Mouse (Mus musculus): ENCODE data around the gene Slc44a5. TPM values are rescaled to one million over a fixed set of nuclear protein-coding genes. Genes with fewer than 3 reads are reported as not detected.
"Not testable (repeated sequence)": the region's sequence is repeated elsewhere in the genome, so short reads cannot be mapped to it uniquely, and the experiment has no call there.

Slc44a5 gene
- polyA plus RNA-seq, 1 experiment: 3.7 TPM

DNA sequence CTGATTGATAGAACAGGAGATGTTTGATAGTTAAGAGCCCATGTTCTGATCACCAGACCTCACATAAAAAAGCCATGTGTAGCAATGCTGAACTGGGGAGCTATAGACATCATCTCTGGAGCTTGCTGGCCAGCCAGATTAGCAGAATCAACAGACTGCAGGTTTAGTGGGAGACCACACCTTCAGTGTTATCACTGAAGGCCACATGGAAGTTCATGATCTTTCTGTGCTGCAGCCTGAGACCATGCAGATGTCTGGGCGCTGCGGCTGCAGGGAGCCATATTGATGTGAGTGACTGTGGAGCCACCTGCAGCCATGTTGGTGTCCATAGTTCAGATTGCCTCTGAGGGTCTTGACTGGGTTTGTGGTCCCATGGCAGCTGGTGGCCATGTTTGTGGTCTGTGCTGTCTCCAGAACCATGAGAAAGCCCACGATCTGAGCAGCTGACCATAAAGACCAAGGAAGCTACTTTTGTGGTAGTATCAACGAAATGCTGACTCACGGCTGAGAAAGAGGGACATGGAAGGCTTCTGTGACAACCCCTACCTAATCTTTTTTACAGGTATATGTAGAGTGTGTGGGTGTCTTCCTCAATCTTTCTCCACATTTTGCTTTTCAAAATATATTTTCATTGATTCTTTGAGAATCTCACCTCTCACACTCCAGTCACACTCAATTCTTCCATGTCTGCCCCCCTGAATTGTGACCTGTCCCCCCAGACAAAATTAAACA lies 26.7 kb downstream of the Slc44a5 start:
- Histone ChIP-seq H3K27ac (ENCODE audit: control insufficient read depth, insufficient read depth, low read depth, low read length) (no peak overlapping the region), H3K27me3 (ENCODE audit: control insufficient read depth, insufficient read depth, low read length) (no peaks in the 10 kb centered on the region), H3K4me1 (ENCODE audit: control insufficient read depth, insufficient read depth, low read length) (no peaks in the 10 kb centered on the region), H3K4me3 (ENCODE audit: control insufficient read depth, low read depth, low read length) (peak overlapping the region; percentile 70), H3K36me3 (ENCODE audit: control insufficient read depth, insufficient read depth, low read length) (no peaks in the 10 kb centered on the region)
- TF ChIP-seq POLR2A (IDR thresholded peaks at IDR 0.05; ENCODE audit: control insufficient read depth, low read depth, low read length): no peak
- no peak for TF ChIP-seq CTCF (IDR thresholded peaks at IDR 0.05; ENCODE audit: control insufficient read depth, insufficient read depth, insufficient replicate concordance, low read depth, low read length)

DNA sequence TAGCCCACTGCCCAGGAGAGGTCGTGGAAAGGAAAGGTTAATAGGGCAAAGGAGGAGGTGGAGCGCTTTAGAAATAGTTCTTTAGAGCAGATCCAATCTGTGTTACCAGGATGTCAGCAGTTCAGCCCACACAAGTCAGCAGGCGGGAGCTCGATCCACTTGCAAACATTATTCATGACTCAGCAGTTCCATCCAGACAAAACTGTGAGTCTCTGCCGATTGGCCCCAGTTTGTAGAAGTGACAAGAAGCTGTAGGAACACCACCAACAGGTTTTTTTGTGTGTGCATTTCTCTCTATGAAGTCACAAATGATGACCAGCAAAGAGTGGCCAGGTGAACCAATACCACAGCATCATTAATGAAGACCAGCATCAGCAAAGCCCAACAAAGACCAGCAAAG lies 28.1 kb downstream of the Slc44a5 start:
- Histone ChIP-seq H3K4me1 (ENCODE audit: control insufficient read depth, insufficient read depth, low read length) (no peaks in the 10 kb centered on the region), H3K27me3 (ENCODE audit: control insufficient read depth, insufficient read depth, low read length) (no peaks in the 10 kb centered on the region), H3K4me3 (ENCODE audit: control insufficient read depth, low read depth, low read length) (peak overlapping the region; percentile 76), H3K36me3 (ENCODE audit: control insufficient read depth, insufficient read depth, low read length) (no peaks in the 10 kb centered on the region), H3K27ac (ENCODE audit: control insufficient read depth, insufficient read depth, low read depth, low read length) (no peak overlapping the region)
- TF ChIP-seq CTCF (IDR thresholded peaks at IDR 0.05; ENCODE audit: control insufficient read depth, insufficient read depth, insufficient replicate concordance, low read depth, low read length) (no peak), POLR2A (IDR thresholded peaks at IDR 0.05; ENCODE audit: control insufficient read depth, low read depth, low read length) (no peak)

DNA sequence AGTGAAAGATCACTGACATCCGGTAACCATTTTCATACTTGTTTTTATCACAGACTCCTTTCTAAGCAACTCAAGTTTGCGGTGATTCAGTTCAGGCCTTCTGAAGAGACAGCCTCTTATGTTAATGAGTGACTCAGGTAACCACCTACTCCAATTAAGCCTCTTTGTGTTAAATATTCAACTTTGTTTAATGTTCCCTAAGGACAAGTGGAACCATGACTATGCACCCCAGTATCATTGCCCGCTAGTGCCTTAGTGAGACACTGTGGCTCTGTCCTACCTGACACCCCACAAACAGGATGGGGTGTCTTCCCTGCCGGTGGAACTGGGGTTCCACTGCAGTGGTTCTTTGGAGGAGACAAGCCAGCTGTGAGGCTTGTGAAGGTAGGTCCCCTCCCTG lies 73.6 kb downstream of the Slc44a5 start:
- TF ChIP-seq CTCF (IDR thresholded peaks at IDR 0.05; ENCODE audit: control insufficient read depth, insufficient read depth, insufficient replicate concordance, low read depth, low read length) (no peak), POLR2A (IDR thresholded peaks at IDR 0.05; ENCODE audit: control insufficient read depth, low read depth, low read length) (no peak)
- no peaks in the 10 kb centered on the region; the same call in 1 of the 2 replicates for H3K4me1 ChIP-seq (ENCODE audit: control insufficient read depth, insufficient read depth, low read length)
- no peak overlapping the region for H3K27ac ChIP-seq (ENCODE audit: control insufficient read depth, insufficient read depth, low read depth, low read length)
- no peaks in the 10 kb centered on the region for H3K27me3 ChIP-seq (ENCODE audit: control insufficient read depth, insufficient read depth, low read length)
- no peaks in the 10 kb centered on the region for H3K36me3 ChIP-seq (ENCODE audit: control insufficient read depth, insufficient read depth, low read length)
- H3K4me3 ChIP-seq (ENCODE audit: control insufficient read depth, low read depth, low read length): no peak overlapping the region

DNA sequence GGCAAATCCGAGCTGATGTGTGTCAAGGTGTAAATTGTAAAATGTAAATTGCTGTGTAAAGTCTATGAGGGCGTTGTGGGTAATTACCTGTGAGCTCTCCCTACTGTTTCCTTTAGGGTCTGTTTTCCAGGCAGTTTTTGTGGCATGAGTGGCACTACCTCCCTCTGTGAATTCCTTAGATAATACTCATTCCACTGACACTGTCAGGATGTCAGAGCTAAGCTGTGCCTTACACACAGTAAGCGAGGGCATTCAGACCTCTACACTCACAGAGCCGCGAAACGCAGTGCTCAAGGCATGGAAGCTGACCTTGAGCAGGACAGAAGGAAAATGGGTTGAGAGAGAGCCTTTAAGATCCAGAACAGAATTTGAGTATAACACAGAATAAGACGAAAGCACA lies 80.1 kb downstream of the Slc44a5 start:
- TF ChIP-seq POLR2A (IDR thresholded peaks at IDR 0.05; ENCODE audit: control insufficient read depth, low read depth, low read length) (no peak), CTCF (IDR thresholded peaks at IDR 0.05; ENCODE audit: control insufficient read depth, insufficient read depth, insufficient replicate concordance, low read depth, low read length) (no peak)

DNA sequence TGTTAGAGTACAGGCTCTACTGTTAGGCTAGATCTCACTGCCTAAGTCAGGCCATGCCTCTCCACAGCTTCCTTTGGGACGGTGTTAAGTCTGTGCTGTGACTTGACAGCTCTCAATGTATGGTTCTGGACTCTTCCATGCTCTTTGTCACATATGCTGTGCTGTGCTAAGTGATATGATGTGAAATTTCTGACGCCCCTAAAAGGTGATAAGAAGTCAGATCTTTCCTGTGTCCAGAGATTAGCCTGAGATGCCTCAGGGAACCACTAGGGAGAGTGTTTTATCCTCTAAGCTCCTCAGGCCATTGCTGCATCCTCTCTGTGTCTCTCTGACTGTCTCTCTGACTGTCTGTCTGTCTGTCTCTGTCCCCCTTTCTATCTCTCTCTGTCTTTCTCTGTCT lies 84.2 kb downstream of the Slc44a5 start:
- TF ChIP-seq POLR2A (IDR thresholded peaks at IDR 0.05; ENCODE audit: control insufficient read depth, low read depth, low read length): no peak
- no peaks in the 10 kb centered on the region for H3K27me3 ChIP-seq (ENCODE audit: control insufficient read depth, insufficient read depth, low read length)
- H3K4me1 ChIP-seq (ENCODE audit: control insufficient read depth, insufficient read depth, low read length): no peaks in the 10 kb centered on the region
- no peak overlapping the region for H3K27ac ChIP-seq (ENCODE audit: control insufficient read depth, insufficient read depth, low read depth, low read length)
- H3K36me3 ChIP-seq (ENCODE audit: control insufficient read depth, insufficient read depth, low read length): no peaks in the 10 kb centered on the region
- H3K4me3 ChIP-seq (ENCODE audit: control insufficient read depth, low read depth, low read length): no peak overlapping the region

More for the DNA sequence above, 80.1 kb downstream of the Slc44a5 start:
- Histone ChIP-seq H3K4me1 (ENCODE audit: control insufficient read depth, insufficient read depth, low read length) (no peaks in the 10 kb centered on the region), H3K27ac (ENCODE audit: control insufficient read depth, insufficient read depth, low read depth, low read length) (no peak overlapping the region), H3K36me3 (ENCODE audit: control insufficient read depth, insufficient read depth, low read length) (no peaks in the 10 kb centered on the region), H3K27me3 (ENCODE audit: control insufficient read depth, insufficient read depth, low read length) (no peaks in the 10 kb centered on the region), H3K4me3 (ENCODE audit: control insufficient read depth, low read depth, low read length) (no peak overlapping the region)

GRCm38 (mm10) chr3:154058200-154058599 lies 85.0 kb downstream of the Slc44a5 start:
- Histone ChIP-seq H3K36me3 (ENCODE audit: control insufficient read depth, insufficient read depth, low read length) (no peaks in the 10 kb centered on the region), H3K4me3 (ENCODE audit: control insufficient read depth, low read depth, low read length) (no peak overlapping the region), H3K27me3 (ENCODE audit: control insufficient read depth, insufficient read depth, low read length) (no peaks in the 10 kb centered on the region), H3K4me1 (ENCODE audit: control insufficient read depth, insufficient read depth, low read length) (no peaks in the 10 kb centered on the region), H3K27ac (ENCODE audit: control insufficient read depth, insufficient read depth, low read depth, low read length) (no peak overlapping the region)
- TF ChIP-seq CTCF (IDR thresholded peaks at IDR 0.05; ENCODE audit: control insufficient read depth, insufficient read depth, insufficient replicate concordance, low read depth, low read length) (no peak), POLR2A (IDR thresholded peaks at IDR 0.05; ENCODE audit: control insufficient read depth, low read depth, low read length) (no peak)

DNA sequence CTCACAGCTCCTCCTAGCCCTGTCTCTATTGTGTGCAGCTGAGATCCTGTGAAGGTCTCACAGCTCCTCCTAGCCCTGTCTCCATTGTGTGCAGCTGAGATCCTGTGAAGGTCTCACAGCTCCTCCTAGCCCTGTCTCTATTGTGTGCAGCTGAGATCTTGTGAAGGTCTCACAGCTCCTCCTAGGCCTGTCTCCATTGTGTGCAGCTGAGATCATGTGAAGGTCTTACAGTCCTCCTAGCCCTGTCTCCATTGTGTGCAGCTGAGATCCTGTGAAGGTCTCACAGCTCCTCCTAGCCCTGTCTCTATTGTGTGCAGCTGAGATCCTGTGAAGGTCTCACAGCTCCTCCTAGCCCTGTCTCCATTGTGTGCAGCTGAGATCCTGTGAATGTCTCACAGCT lies 98.8 kb downstream of the Slc44a5 start:
- H3K27ac ChIP-seq (ENCODE audit: control insufficient read depth, insufficient read depth, low read depth, low read length); H3K4me3 ChIP-seq (ENCODE audit: control insufficient read depth, low read depth, low read length); H3K27me3 ChIP-seq (ENCODE audit: control insufficient read depth, insufficient read depth, low read length); H3K36me3 ChIP-seq (ENCODE audit: control insufficient read depth, insufficient read depth, low read length); H3K4me1 ChIP-seq (ENCODE audit: control insufficient read depth, insufficient read depth, low read length): not testable (repeated sequence)

- no peak overlapping the region for H3K4me3 ChIP-seq (ENCODE audit: control insufficient read depth, low read depth, low read length)
- H3K4me1 ChIP-seq (ENCODE audit: control insufficient read depth, insufficient read depth, low read length): no peaks in the 10 kb centered on the region
- H3K27ac ChIP-seq (ENCODE audit: control insufficient read depth, insufficient read depth, low read depth, low read length): no peak overlapping the region
- H3K27me3 ChIP-seq (ENCODE audit: control insufficient read depth, insufficient read depth, low read length): no peaks in the 10 kb centered on the region
- TF ChIP-seq POLR2A (IDR thresholded peaks at IDR 0.05; ENCODE audit: control insufficient read depth, low read depth, low read length) (no peak), CTCF (IDR thresholded peaks at IDR 0.05; ENCODE audit: control insufficient read depth, insufficient read depth, insufficient replicate concordance, low read depth, low read length) (no peak)
- H3K36me3 ChIP-seq (ENCODE audit: control insufficient read depth, insufficient read depth, low read length): no peaks in the 10 kb centered on the region
These were observed 102.5 kb downstream of the Slc44a5 start for GRCm38 (mm10) chr3:154075749-154076148.
